15 mouse cellular contexts compared by ENCODE assay signal in the genomic region with DNA sequence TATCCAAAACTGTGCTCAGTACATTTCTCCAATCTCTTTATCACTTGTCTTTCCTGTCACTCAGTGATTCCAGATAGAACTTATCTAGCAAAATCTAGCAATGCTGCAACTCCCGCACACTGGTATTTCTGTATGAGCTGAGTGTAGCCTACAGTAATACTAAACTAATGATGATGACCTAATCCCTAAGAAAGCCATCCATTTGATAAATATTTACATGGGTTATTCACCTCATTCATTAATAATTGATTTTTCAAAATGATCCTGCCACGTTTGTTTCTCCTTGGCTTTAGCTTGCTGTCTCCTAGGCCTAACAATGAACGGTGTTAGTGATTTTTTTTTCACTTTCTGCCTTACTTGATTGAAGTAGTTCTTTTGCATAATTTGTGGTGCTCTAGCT.
"Had no signal": no experiment of that assay in that cellular context is flagged by ENCODE, and none has a peak within 500 bp of the region (broad histone marks: within the 10 kb centered on the region; RNA-seq: fewer than 3 reads in every experiment).

No protein-coding gene starts in this region.

- H3K27ac ChIP-seq: neural tube, embryonic 15.5 days; stomach, embryonic 15.5 days; stomach, postnatal 0 days had no signal

- H3K4me1 ChIP-seq: neural tube, embryonic 15.5 days; stomach, embryonic 15.5 days had no signal

- H3K9me3 ChIP-seq: neural tube, embryonic 15.5 days; stomach, embryonic 15.5 days had no signal

- H3K4me2 ChIP-seq: neural tube, embryonic 15.5 days; stomach, embryonic 15.5 days had no signal

- H3K36me3 ChIP-seq: neural tube, embryonic 15.5 days; stomach, embryonic 15.5 days had no signal

- H3K9ac ChIP-seq: neural tube, embryonic 15.5 days; stomach, embryonic 15.5 days had no signal

- H3K27me3 ChIP-seq: neural tube, embryonic 15.5 days; stomach, embryonic 15.5 days had no signal

- H3K4me3 ChIP-seq: neural tube, embryonic 15.5 days; stomach, embryonic 15.5 days had no signal

- DNase-seq: retina, postnatal 1 day; right cerebral cortex, adult 18-20 months; right cerebral cortex, postnatal 14 days; right cerebral cortex, postnatal 25 days; right cerebral cortex, postnatal 4 days; spleen, adult 18-20 months; thymus, adult 18-20 months; thymus, adult 2 months; thymus, postnatal 14 days; thymus, postnatal 25 days; thymus, postnatal 36 days; thymus, postnatal 4 days had no signal
